Mouse (Mus musculus) G1E (cell line): Measurements from ENCODE around the gene Tmsb15b2. TPM values are rescaled to one million over a fixed set of nuclear protein-coding genes. Genes with fewer than 3 reads are reported as not detected.

Source experiments
- ATAC-seq: 2 replicates; pipeline ENCODE4 v1.8.0; 2016; ENCODE audit warnings: mild to moderate bottlenecking; ENCODE audit not compliant: insufficient number of reproducible peaks, poor library complexity, low FRiP score, severe bottlenecking; ENCODE audit errors: extremely low read depth
- DNase-seq: peaks from one replicate; pipeline ENCODE4 v3.0.0; 2012; ENCODE audit warnings: low spot score
- H3K27me3 ChIP-seq: 2 replicates; pipeline ENCODE4 v1.6.1; 2012; ENCODE audit warnings: mild to moderate bottlenecking, low read length, inconsistent platforms; ENCODE audit not compliant: insufficient read depth
- H3K36me3 ChIP-seq: replicated peaks from 2 replicates; pipeline ENCODE3; 2012; ENCODE audit warnings: mild to moderate bottlenecking, inconsistent platforms
- H3K4me1 ChIP-seq: 2 replicates; pipeline ENCODE4 v1.6.1; 2012; ENCODE audit warnings: low read depth, low read length, inconsistent platforms, mixed read lengths; ENCODE audit not compliant: insufficient read depth
- H3K4me3 ChIP-seq: 2 replicates; pipeline ENCODE4 v1.5.1; 2012; ENCODE audit warnings: low read depth, mild to moderate bottlenecking, inconsistent platforms, low read length, moderate library complexity, mixed read lengths
- H3K9me3 ChIP-seq: replicated peaks from 2 replicates; pipeline ENCODE4 v1.6.1; 2012; ENCODE audit warnings: inconsistent platforms
- CTCF ChIP-seq: IDR thresholded peaks from 2 replicates; pipeline ENCODE4 v1.5.1; 2012; ENCODE audit warnings: low read depth, low read length, inconsistent platforms, mixed read lengths
- GATA1 ChIP-seq: IDR thresholded peaks from 2 replicates; pipeline ENCODE4 v1.6.1; 2012; ENCODE audit warnings: borderline replicate concordance, low read length, inconsistent platforms, mixed read lengths
- GATA2 ChIP-seq: IDR thresholded peaks from 2 replicates; pipeline ENCODE4 v1.6.1; 2012; ENCODE audit warnings: low read depth, low read length, inconsistent platforms, borderline replicate concordance
- POLR2AphosphoS5 ChIP-seq: IDR thresholded peaks from 2 replicates; pipeline ENCODE4 v1.6.1; 2012; ENCODE audit warnings: low read depth, low read length, inconsistent platforms; ENCODE audit not compliant: insufficient replicate concordance
- TAL1 ChIP-seq: conservative IDR thresholded peaks from 2 replicates; pipeline ENCODE4 v1.6.1; 2012; ENCODE audit warnings: low read depth, low read length, inconsistent platforms, mixed read lengths
- polyA plus RNA-seq: library from polyadenylated mRNA; stranded (reverse); fragments of >175 nt; gene quantifications from 2 replicates; pipeline ENCODE4 v1.2.3, GENCODE M21; 2012
- total RNA-seq, 2 experiments: library from RNA; stranded (forward) in 1 of 2; stranded (reverse) in 1 of 2; fragments of 200-1000 nt in 1 of 2; fragments of >200 nt in 1 of 2; fragmentation: Nextera tagmentation in 1 of 2; gene quantifications; 2 replicates each; pipeline ENCODE4 v1.2.3; 2014 to 2017

Gene Tmsb15b2
- total and polyA plus RNA-seq, 3 experiments, result not detected

DNA sequence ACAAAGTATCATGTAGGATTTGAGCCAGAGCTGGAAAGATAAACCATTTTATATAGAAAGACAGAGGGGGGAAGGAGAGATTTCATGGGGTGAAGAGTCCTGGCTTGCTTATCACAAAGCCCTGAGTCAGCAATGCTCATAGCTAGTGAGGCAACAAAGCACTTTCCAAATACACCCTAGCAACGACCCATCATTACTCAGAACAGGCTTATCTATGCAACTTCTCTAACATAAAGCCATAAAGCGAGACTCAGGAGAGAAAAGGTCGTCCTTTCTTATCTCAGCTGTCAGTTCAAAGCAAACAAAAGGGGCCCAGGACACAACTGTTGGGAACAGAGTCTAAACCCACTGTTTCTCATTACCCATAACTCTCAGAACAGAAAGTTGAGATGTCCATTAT, 37.3 kb downstream of the Tmsb15b2 start:
- no peak for TF ChIP-seq CTCF

DNA sequence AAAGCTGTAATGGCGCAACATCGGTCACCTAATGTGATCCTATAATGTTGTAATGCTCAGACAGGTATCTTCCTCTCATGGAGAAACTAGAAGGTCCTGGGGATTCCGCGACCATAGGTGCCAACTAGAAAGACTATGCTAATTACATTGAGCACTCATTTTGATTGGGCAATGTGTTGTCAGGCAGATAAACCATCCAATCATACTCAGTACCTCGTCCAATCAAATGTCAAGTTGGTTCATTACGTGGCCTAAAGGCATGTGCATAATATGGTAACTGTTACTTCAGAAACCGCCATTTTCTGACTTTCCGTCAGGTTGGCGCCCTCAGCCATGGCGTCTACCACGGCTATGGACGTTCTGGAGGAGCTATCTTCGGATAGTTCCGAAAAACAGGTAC, 48.3 kb downstream of the Tmsb15b2 start, which contains the start of gene H2bfm:
Gene H2bfm (plus strand): TSS at position 295 of the 400 bp plus-strand sequence.
- Histone ChIP-seq H3K27me3 (no peaks in the 10 kb centered on the region), H3K9me3 (no peaks in the 10 kb centered on the region), H3K4me1 (no peaks in the 10 kb centered on the region), H3K4me3 (no peak within 1 kb of the TSS), H3K36me3 (no peaks in the 10 kb centered on the region)
- DNase-seq (no peak), ATAC-seq (no peak)
- no peak for TF ChIP-seq POLR2AphosphoS5
- no peak for TF ChIP-seq GATA2
- TF ChIP-seq CTCF, result no peak
- TF ChIP-seq TAL1, result no peak
- TF ChIP-seq GATA1, result no peak

More for the DNA sequence above, 37.3 kb downstream of the Tmsb15b2 start:
- Histone ChIP-seq H3K9me3 (no peaks in the 10 kb centered on the region), H3K36me3 (no peaks in the 10 kb centered on the region), H3K4me1 (no peaks in the 10 kb centered on the region), H3K4me3 (no peak overlapping the region), H3K27me3 (no peaks in the 10 kb centered on the region)
- DNase-seq (no peak), ATAC-seq (no peak)

DNA sequence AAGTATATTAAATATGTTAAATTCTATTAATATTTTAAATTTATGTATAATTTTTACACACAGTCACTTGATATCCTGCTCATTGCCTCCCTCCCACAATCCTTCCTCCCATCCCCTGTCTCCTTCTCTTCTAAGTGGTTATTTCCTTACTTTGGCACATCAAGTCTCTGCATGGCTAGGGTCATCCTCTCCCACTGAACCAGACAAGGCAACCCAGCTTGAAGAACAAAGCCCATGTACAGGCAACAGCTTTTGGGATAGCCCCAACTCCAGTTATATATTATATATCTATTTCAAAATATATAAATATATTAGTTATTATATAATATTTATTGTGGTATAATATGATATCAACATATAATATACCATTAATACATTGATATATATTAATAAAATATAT, 49.4 kb downstream of the Tmsb15b2 start:
- no peak for TF ChIP-seq GATA1
- no peak for TF ChIP-seq GATA2
- TF ChIP-seq POLR2AphosphoS5, result no peak
- no peak for TF ChIP-seq CTCF
- no peak for TF ChIP-seq TAL1
- H3K36me3 ChIP-seq, result no peaks in the 10 kb centered on the region
- ATAC-seq, result no peak

More for the DNA sequence above, 49.4 kb downstream of the Tmsb15b2 start:
- Histone ChIP-seq H3K4me3 (no peak overlapping the region), H3K9me3 (no peaks in the 10 kb centered on the region), H3K4me1 (no peaks in the 10 kb centered on the region), H3K27me3 (no peaks in the 10 kb centered on the region)
- DNase-seq, result no peak

Other genes with a start within 250 kb of the Tmsb15b2 start
- gene Morf4l2, start 231.8 kb downstream of the Tmsb15b2 start, total RNA-seq (2014; fragmentation: Nextera tagmentation), result 160 and 161 TPM in 2 replicates
- gene Morf4l2, start 231.8 kb downstream of the Tmsb15b2 start, total RNA-seq (2017), result 375 and 434 TPM in 2 replicates
- gene Morf4l2, start 231.8 kb downstream of the Tmsb15b2 start, polyA plus RNA-seq, result 351 and 355 TPM in 2 replicates
- not detected in 2 replicates for gene Glra4, start 195.4 kb downstream of the Tmsb15b2 start, total RNA-seq (2014; fragmentation: Nextera tagmentation)
- not detected in 2 replicates for gene Glra4, start 195.4 kb downstream of the Tmsb15b2 start, total RNA-seq (2017)
- not detected in 2 replicates for gene Glra4, start 195.4 kb downstream of the Tmsb15b2 start, polyA plus RNA-seq
- 0.45 and 0.97 TPM in 2 replicates for gene Plp1, start 152.8 kb downstream of the Tmsb15b2 start, total RNA-seq (2014; fragmentation: Nextera tagmentation)
- 0.41 and 0.60 TPM in 2 replicates for gene Plp1, start 152.8 kb downstream of the Tmsb15b2 start, total RNA-seq (2017)
- 0.05 and 0.09 TPM in 2 replicates for gene Plp1, start 152.8 kb downstream of the Tmsb15b2 start, polyA plus RNA-seq
- gene Rab9b, start 106.7 kb downstream of the Tmsb15b2 start, total RNA-seq (2014; fragmentation: Nextera tagmentation), result not detected in 2 replicates
- gene Rab9b, start 106.7 kb downstream of the Tmsb15b2 start, total RNA-seq (2017), result under 0.01 TPM in 1 of 2 replicates, not detected in the other
- not detected in 2 replicates for gene Rab9b, start 106.7 kb downstream of the Tmsb15b2 start, polyA plus RNA-seq
- not detected in 2 replicates for gene H2bfm, start 48.2 kb downstream of the Tmsb15b2 start, total RNA-seq (2014; fragmentation: Nextera tagmentation)
- gene H2bfm, start 48.2 kb downstream of the Tmsb15b2 start, total RNA-seq (2017), result not detected in 2 replicates
- not detected in 2 replicates for gene H2bfm, start 48.2 kb downstream of the Tmsb15b2 start, polyA plus RNA-seq
- not detected in 2 replicates for gene Tmsb15l, start 1.4 kb upstream of the Tmsb15b2 start, total RNA-seq (2014; fragmentation: Nextera tagmentation)
- gene Tmsb15l, start 1.4 kb upstream of the Tmsb15b2 start, total RNA-seq (2017), result 0.66 TPM in 1 of 2 replicates, not detected in the other
- gene Tmsb15l, start 1.4 kb upstream of the Tmsb15b2 start, polyA plus RNA-seq, result not detected in 2 replicates
- not detected in 2 replicates for gene Tmsb15b1, start 1.4 kb upstream of the Tmsb15b2 start, total RNA-seq (2014; fragmentation: Nextera tagmentation)
- 1.7 and 3.1 TPM in 2 replicates for gene Tmsb15b1, start 1.4 kb upstream of the Tmsb15b2 start, total RNA-seq (2017)
- not detected in 2 replicates for gene Tmsb15b1, start 1.4 kb upstream of the Tmsb15b2 start, polyA plus RNA-seq
- gene Zcchc18, start 17.7 kb upstream of the Tmsb15b2 start, total RNA-seq (2014; fragmentation: Nextera tagmentation), result not detected in 2 replicates
- 0.06 and 0.11 TPM in 2 replicates for gene Zcchc18, start 17.7 kb upstream of the Tmsb15b2 start, total RNA-seq (2017)
- not detected in 2 replicates for gene Zcchc18, start 17.7 kb upstream of the Tmsb15b2 start, polyA plus RNA-seq
- 4.4 and 10.9 TPM in 2 replicates for gene Slc25a53, start 62.8 kb upstream of the Tmsb15b2 start, total RNA-seq (2014; fragmentation: Nextera tagmentation)
- gene Slc25a53, start 62.8 kb upstream of the Tmsb15b2 start, total RNA-seq (2017), result 9.4 and 11.1 TPM in 2 replicates
- gene Slc25a53, start 62.8 kb upstream of the Tmsb15b2 start, polyA plus RNA-seq, result 0.44 and 0.46 TPM in 2 replicates
- gene Fam199x, start 74.1 kb upstream of the Tmsb15b2 start, total RNA-seq (2014; fragmentation: Nextera tagmentation), result 8.8 and 14.8 TPM in 2 replicates
- 13.7 and 15.6 TPM in 2 replicates for gene Fam199x, start 74.1 kb upstream of the Tmsb15b2 start, total RNA-seq (2017)
- gene Fam199x, start 74.1 kb upstream of the Tmsb15b2 start, polyA plus RNA-seq, result 1.4 and 1.5 TPM in 2 replicates
- not detected in 2 replicates for gene Esx1, start 146.6 kb upstream of the Tmsb15b2 start, total RNA-seq (2014; fragmentation: Nextera tagmentation)
- gene Esx1, start 146.6 kb upstream of the Tmsb15b2 start, total RNA-seq (2017), result not detected in 2 replicates
- gene Esx1, start 146.6 kb upstream of the Tmsb15b2 start, polyA plus RNA-seq, result not detected in 2 replicates